Mouse (Mus musculus) mesoderm, embryonic 11.5 days (tissue): ENCODE results near the gene Stox2.
A peak's percentile ranks its signal among the peaks of the same experiment; 100 is the strongest.

Experiments
- DNase-seq: peaks from one replicate; pipeline ENCODE4 v3.0.0-alpha.2; 2012; ENCODE audit warnings: low read depth, low spot score

Stox2 gene

DNA sequence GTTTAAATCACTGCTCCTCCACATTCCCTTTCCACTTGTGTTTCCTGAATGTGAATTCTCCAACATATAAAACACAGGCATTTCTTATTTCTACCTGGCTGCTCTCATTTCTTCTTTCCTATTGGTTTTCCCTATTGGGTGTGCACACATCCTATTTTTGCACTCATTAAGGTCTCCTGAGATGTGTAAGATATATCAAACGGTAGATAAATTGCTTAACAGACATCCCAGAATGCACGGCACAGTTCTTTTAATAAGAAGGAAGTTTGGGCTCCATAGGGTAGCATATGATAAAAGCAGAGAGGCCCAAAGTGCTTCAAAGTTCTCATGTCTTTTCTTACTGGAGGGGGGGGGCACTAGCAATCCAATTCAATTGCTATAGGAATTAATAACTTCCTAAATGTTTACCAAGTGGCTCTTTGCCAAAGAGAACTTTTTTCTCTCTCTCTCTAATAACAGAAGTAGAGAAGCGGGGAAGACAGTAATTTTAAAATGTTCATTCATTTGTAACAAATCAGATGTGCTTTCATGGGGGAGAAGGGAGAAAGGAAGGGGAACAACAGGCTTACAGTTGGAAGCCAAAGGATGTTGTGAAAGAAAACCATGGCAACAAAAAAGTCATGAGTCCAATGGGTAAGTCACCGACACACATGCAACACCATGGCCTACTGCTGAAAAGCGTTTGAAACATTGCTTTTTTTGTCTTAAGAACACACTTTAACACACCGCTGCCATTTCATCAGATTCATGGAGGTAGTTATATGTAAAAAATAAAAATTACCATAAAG, 263.2 kb downstream of the Stox2 start:
- DNase-seq: no peak

- no peak for DNase-seq
Observed at GRCm38 (mm10) chr8:47182292-47182691, 263.9 kb downstream of the Stox2 start.

DNA sequence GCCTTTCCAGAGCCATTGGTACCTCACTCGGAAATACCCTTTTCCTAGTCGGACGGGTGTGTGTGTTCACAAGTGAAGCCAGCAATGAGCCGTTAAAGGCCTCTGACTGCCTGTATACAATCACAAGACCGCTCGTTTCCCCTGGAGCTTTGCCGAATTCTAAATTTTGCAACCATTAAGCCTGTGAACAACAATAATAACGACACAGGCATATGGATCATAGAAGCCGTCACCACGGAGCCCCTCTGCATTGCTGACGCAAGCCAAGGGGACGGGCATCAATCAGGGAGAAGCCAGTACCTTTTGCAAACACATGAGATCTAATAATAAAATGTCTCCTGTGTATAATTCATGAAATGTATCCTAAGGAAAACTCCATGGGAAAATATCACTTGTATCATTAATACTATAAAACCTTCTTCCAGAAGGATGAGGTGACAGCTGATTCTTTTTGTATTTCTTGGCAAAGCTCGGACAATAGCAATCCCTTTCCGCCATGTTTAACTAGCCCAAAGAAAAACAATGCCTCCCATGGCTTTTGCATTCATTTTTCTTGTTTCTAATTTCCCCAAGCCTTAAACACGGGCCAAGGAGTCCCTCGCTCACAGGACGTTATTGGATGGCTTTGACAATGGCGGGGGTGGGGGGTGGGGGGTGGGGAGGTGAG, 265.0 kb downstream of the Stox2 start:
- DNase-seq: no peak

DNA sequence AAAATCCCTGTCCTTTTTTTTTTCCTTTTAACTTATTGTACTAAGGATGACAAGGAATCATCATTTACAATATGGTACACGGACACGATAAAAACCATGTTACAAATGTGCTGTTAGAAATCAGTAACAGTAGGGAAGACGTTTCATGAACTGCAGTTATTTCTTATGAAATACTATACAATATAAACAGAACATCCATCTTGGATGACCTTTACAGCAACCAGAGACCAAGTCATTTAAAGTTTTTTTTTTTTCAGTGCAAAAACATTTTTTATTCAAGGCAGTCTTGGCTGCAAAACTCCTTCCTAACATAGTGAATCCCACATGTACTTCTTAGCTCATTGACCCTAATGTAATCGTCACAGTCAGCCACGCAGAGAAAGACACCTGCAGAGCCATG, 266.0 kb downstream of the Stox2 start:
- no peak for DNase-seq

DNA sequence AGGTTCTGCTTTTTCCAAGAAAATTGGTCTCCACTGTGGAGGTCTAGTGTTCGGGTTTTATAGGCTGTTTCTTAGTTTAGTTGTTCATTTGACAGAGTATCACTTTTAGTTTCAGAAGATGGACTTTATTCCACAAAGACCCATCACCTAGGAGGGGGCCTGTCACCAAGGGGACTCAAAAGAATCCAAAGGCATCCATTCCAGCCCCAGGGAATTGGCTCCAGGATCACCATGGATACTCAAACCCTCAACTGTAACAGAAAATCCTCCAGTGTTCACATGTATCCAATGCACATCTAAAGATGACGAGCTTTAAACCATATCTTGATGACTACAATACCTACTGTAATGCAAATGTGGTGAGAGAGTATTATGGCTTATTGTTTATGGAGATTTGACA, 267.4 kb downstream of the Stox2 start:
- DNase-seq: peak; percentile 18

DNA sequence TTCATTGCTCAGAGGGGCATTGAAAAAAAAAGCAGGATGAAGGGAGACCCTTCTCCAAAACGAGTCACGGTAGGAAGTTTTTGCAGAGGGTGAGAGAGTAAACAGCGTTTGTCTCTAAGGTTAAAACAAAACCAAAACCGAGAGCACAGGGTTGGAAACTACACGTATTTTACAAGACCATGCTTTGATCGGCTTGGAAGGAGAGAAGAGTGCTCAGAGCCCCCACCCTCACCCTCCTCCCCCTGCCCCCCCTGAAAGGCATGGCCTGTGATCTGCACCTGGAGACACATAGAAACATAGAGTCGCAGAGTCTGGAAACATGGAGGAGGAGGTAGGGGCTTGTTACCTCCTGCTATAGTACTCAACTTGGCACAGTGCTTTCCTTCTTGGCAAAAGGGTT, 272.3 kb downstream of the Stox2 start:
- DNase-seq: no peak

GRCm38 (mm10) chr8:47172848-47173247, 273.3 kb downstream of the Stox2 start:
- no peak for DNase-seq

- no peak for DNase-seq
Observed at GRCm38 (mm10) chr8:47160688-47161087, 285.5 kb downstream of the Stox2 start.

GRCm38 (mm10) chr8:47154521-47154920, 291.6 kb downstream of the Stox2 start:
- no peak for DNase-seq

- no peak for DNase-seq
Observed at GRCm38 (mm10) chr8:47145258-47145657, 300.9 kb downstream of the Stox2 start.

- no peak for DNase-seq
Observed at GRCm38 (mm10) chr8:47136047-47136446, 310.1 kb downstream of the Stox2 start.

DNA sequence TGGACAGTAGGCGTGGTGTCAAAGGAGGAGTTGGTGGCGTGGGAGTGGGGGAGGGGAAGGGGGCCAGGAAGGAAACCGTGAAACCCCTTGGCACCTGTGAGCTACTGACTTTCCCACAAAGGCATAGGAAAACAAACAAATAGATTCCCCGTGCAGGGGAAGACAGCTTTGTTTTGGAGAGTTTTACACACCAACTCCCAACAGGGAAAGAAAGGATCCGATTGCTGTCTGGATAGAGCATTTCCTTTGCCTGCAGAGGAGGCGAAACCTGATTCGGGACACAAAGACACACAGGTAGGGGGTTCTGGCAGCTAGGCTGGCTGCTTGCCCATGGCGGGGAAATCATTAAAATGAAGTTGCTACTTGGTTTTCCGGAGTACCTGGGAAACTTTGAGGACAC, 310.6 kb downstream of the Stox2 start:
- no peak for DNase-seq

- DNase-seq: peak; percentile 26
Observed at GRCm38 (mm10) chr8:47134736-47135135, 311.4 kb downstream of the Stox2 start.

- no peak for DNase-seq
Observed at GRCm38 (mm10) chr8:47133381-47133780, 312.8 kb downstream of the Stox2 start.
